10 mouse cellular contexts compared by ENCODE assay signal in genomic region chr1:71675420-71675819, GRCm38 (mm10). TPM values are rescaled to one million over a fixed set of nuclear protein-coding genes. Genes with fewer than 3 reads are reported as not detected.
DNase-seq lines count a peak whose midpoint lies in the region; ATAC-seq and TF ChIP-seq lines count a peak whose summit lies in the region.
"Had no signal": no experiment of that assay in that cellular context is flagged by ENCODE, and none has a peak within 500 bp of the region (broad histone marks: within the 10 kb centered on the region; RNA-seq: fewer than 3 reads in every experiment).

No protein-coding gene starts in this region.

- H3K27ac ChIP-seq in left cerebral cortex, adult 2 months: no peak overlapping the region
- H3K27ac ChIP-seq: hindbrain, embryonic 10.5 days had no signal

- DNase-seq in cerebellum, postnatal 10 days: peak; percentile 8 to 12
- DNase-seq in cerebellum, adult 9-10 months: no peak
- DNase-seq in left cerebral cortex, adult 2 months (ENCODE audit: extremely low spot score in 1 of 2, low spot score in 2 of 2): no peak
- no peak for DNase-seq in left cerebral cortex, postnatal 36 days (ENCODE audit: low spot score in 2 of 2)
- DNase-seq in Patski (ENCODE audit: low read depth, low spot score): no peak
- DNase-seq in lung, postnatal 25 days (ENCODE audit: low spot score): peak; percentile 39
- no peak for DNase-seq in thymus, postnatal 10 days (ENCODE audit: low spot score in 2 of 2)
- no peak for DNase-seq in spleen, postnatal 36 days (ENCODE audit: low spot score in 2 of 2)

- intact Hi-C loops in left cerebral cortex, adult 2 months (cut with DNase I): loop anchor here (10.0 kb wide), 1 partner anchor 449 kb away; no protein-coding TSS in a partner anchor
- intact Hi-C loops in left cerebral cortex, postnatal 36 days (cut with DNase I): no loop called here

- POLR2A ChIA-PET in Patski (lab: Charles Lee): no interaction called here

- in situ Hi-C loops in Patski (cut with MboI; ENCODE audit: low pct_unique_long_range_greater_than_20kb): no loop called here

- no peak for ATAC-seq in Patski
- ATAC-seq: forebrain, embryonic 16.5 days had no signal

- no peaks in the 10 kb centered on the region for H3K27me3 ChIP-seq in Patski

- CTCF ChIA-PET in Patski (lab: Charles Lee): interaction anchor here (1.1 to 1.3 kb wide), 3 partner anchors 79 to 448 kb away, joined by 3 to 5 read pairs (median 3); no protein-coding TSS in a partner anchor

- TF ChIP-seq CTCF in left cerebral cortex, adult 2 months (IDR thresholded peaks at IDR 0.05): peak; percentile 45
- TF ChIP-seq CTCF in Patski (IDR thresholded peaks at IDR 0.05): peak; percentile 57

- no peak overlapping the region for H3K4me3 ChIP-seq in left cerebral cortex, adult 2 months
- H3K4me3 ChIP-seq: hindbrain, embryonic 10.5 days had no signal

RNA-seq across cellular contexts. Expression of gene Fn1, which starts 22.4 kb away (rescaled TPM):
- total RNA-seq in left cerebral cortex, adult 2 months (2021): 10 to 100 TPM; 40.8 to 52.0 TPM
- 10 to 100 TPM; 36.7 to 60.8 TPM for total RNA-seq in left cerebral cortex, postnatal 36 days (2021)
- polyA plus RNA-seq in Patski (2021): 1,318 TPM

Comparison
In these comparisons a context has a peak if more than half of its experiments do, and no peak if none do; other contexts are left out.
1. DNase-seq: peak in cerebellum, postnatal 10 days (2 of 2) and lung, postnatal 25 days (single experiment); none in cerebellum, adult 9-10 months (single experiment), left cerebral cortex, adult 2 months (0 of 2), left cerebral cortex, postnatal 36 days (0 of 2), Patski (single experiment), thymus, postnatal 10 days (0 of 2) and spleen, postnatal 36 days (0 of 2).